10 mouse cellular contexts compared by ENCODE assay signal in the genomic region with DNA sequence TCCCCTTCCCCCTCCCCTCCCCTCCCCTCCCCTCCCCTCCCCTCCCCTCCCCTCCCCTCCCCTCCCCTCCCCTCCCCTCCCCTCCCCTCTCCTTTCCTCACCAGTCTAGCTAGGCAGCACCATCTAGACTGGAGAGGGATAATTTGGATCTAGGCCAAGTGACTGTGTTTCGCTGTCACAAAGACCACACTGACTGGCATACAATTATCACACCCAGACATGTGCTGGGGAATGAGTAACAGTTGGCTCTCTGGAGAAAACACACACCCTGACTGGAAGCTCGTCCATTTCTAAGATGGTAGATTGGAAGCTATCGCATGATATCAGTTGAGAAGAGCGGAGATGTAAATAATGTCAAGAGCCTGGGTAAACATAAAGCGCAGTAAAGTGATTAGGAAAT.
DNase-seq lines count a peak whose midpoint lies in the region; ATAC-seq lines count a peak whose summit lies in the region.
"Had no signal": no experiment of that assay in that cellular context is flagged by ENCODE, and none has a peak within 500 bp of the region (broad histone marks: within the 10 kb centered on the region; RNA-seq: fewer than 3 reads in every experiment).

No protein-coding gene starts in this region.

- no peaks in the 10 kb centered on the region for H3K36me3 ChIP-seq in lung, embryonic 16.5 days (ENCODE audit: control insufficient read depth, insufficient read depth, low read length)
- no peaks in the 10 kb centered on the region for H3K36me3 ChIP-seq in forebrain, embryonic 16.5 days (ENCODE audit: control insufficient read depth, insufficient read depth)
- H3K36me3 ChIP-seq in midbrain, embryonic 14.5 days (ENCODE audit: control insufficient read depth, insufficient read depth, low read length) = no peaks in the 10 kb centered on the region

- no peak overlapping the region for H3K4me2 ChIP-seq in lung, embryonic 16.5 days (ENCODE audit: low read depth, low read length)
- H3K4me2 ChIP-seq in forebrain, embryonic 16.5 days (ENCODE audit: low read length) = no peak overlapping the region
- no peak overlapping the region for H3K4me2 ChIP-seq in midbrain, embryonic 14.5 days (ENCODE audit: low read length)
- H3K4me2 ChIP-seq: liver, embryonic 11.5 days had no signal

- H3K9ac ChIP-seq in lung, embryonic 16.5 days (ENCODE audit: low read length) = no peak overlapping the region
- H3K9ac ChIP-seq in forebrain, embryonic 16.5 days (replicated peaks; ENCODE audit: low read depth, low read length) = no peak overlapping the region
- H3K9ac ChIP-seq in midbrain, embryonic 14.5 days (replicated peaks; ENCODE audit: low read length) = no peak overlapping the region

- H3K4me1 ChIP-seq in lung, embryonic 16.5 days (replicated peaks; ENCODE audit: control insufficient read depth, insufficient read depth, low read length) = peaks cover 11% of the 10 kb centered on the region
- no peaks in the 10 kb centered on the region for H3K4me1 ChIP-seq in forebrain, embryonic 16.5 days (replicated peaks; ENCODE audit: control insufficient read depth, insufficient read depth, low read length)
- H3K4me1 ChIP-seq in midbrain, embryonic 14.5 days (ENCODE audit: control insufficient read depth, insufficient read depth, low read length) = no peaks in the 10 kb centered on the region

- DNase-seq in lung, postnatal 36 days = no peak
- DNase-seq in ZHBTc4 (ENCODE audit: low read depth, low spot score) = peak; percentile 32
- peak; percentile 59 for DNase-seq in midbrain, embryonic 14.5 days
- no peak for DNase-seq in cerebellum, postnatal 25 days
- DNase-seq in kidney, adult 11 months = no peak
- DNase-seq: kidney, postnatal 25 days had no signal

- no peaks in the 10 kb centered on the region; the same call in 1 of the 2 replicates for H3K9me3 ChIP-seq in lung, embryonic 16.5 days (ENCODE audit: control insufficient read depth, low read length)
- H3K9me3 ChIP-seq in forebrain, embryonic 16.5 days (ENCODE audit: control insufficient read depth, low read length) = no peaks in the 10 kb centered on the region
- peaks cover 7% of the 10 kb centered on the region; the same call in 1 of the 2 replicates for H3K9me3 ChIP-seq in midbrain, embryonic 14.5 days (ENCODE audit: control insufficient read depth, low read length)

- no peak overlapping the region for H3K27ac ChIP-seq in lung, embryonic 16.5 days (ENCODE audit: low read length)
- no peak overlapping the region for H3K27ac ChIP-seq in forebrain, embryonic 16.5 days (ENCODE audit: low read length)
- H3K27ac ChIP-seq in midbrain, embryonic 14.5 days (replicated peaks; ENCODE audit: low read depth, low read length) = no peak overlapping the region

- no peak overlapping the region for H3K4me3 ChIP-seq in lung, embryonic 16.5 days (ENCODE audit: low read length)
- no peak overlapping the region for H3K4me3 ChIP-seq in forebrain, embryonic 16.5 days (replicated peaks; ENCODE audit: low read length)
- H3K4me3 ChIP-seq in midbrain, embryonic 14.5 days (replicated peaks; ENCODE audit: low read depth, low read length) = no peak overlapping the region
- H3K4me3 ChIP-seq: erythroblast, embryonic 14.5 days had no signal

- WGBS in lung, embryonic 16.5 days = 17% methylated on average over 5 of the region's 5 CpGs
- 40% methylated on average over 5 of the region's 5 CpGs for WGBS in forebrain, embryonic 16.5 days
- 72% methylated on average over 5 of the region's 5 CpGs for WGBS in midbrain, embryonic 14.5 days

- ATAC-seq in lung, embryonic 16.5 days (ENCODE audit: low read depth) = peak; percentile 73
- ATAC-seq in forebrain, embryonic 16.5 days = peak; percentile 97
- peak; percentile 62 for ATAC-seq in midbrain, embryonic 14.5 days (ENCODE audit: low FRiP score, low TSS enrichment)

- H3K27me3 ChIP-seq in lung, embryonic 16.5 days (ENCODE audit: control insufficient read depth, insufficient read depth, low read depth, low read length) = peaks cover 3% of the 10 kb centered on the region
- no peaks in the 10 kb centered on the region for H3K27me3 ChIP-seq in forebrain, embryonic 16.5 days (replicated peaks; ENCODE audit: control insufficient read depth, insufficient read depth, low read length)
- H3K27me3 ChIP-seq in midbrain, embryonic 14.5 days (ENCODE audit: control insufficient read depth, insufficient read depth, low read length) = no peaks in the 10 kb centered on the region

Comparison
In these comparisons a context has a peak if more than half of its experiments do, and no peak if none do; other contexts are left out.
1. DNase-seq: peak in ZHBTc4 (single experiment) and midbrain, embryonic 14.5 days (single experiment); none in lung, postnatal 36 days (single experiment), cerebellum, postnatal 25 days (0 of 2) and kidney, adult 11 months (single experiment).
2. Peak in every context shown above with its lines, with median percentiles within 50 percentile points of each other: ATAC-seq.